Mouse (Mus musculus) G1E-ER4 (cell line): ENCODE results near the gene Gabrr1. TPM values are rescaled to one million over a fixed set of nuclear protein-coding genes. Genes with fewer than 3 reads are reported as not detected.

Experiments used
- GATA1 ChIP-seq: IDR thresholded peaks from one replicate; pipeline ENCODE4 v1.8.0; 2012; ENCODE audit warnings: low read length, inconsistent platforms
- polyA plus RNA-seq: library from polyadenylated mRNA; stranded (reverse); fragments of >175 nt; gene quantifications from 2 replicates; pipeline ENCODE4 v1.2.3, GENCODE M21; 2012

Gabrr1 gene
- polyA plus RNA-seq, 1 experiment, result not detected

GRCm38 (mm10) chr4:33189735-33190036, 57.4 kb downstream of the Gabrr1 start, which contains the start of gene Pm20d2:
Pm20d2 (minus strand) TSS chr4:33189737.
- no peak for TF ChIP-seq GATA1

GRCm38 (mm10) chr4:33198117-33198516, 65.8 kb downstream of the Gabrr1 start:
- no peak for TF ChIP-seq GATA1

GRCm38 (mm10) chr4:33204682-33205081, 72.4 kb downstream of the Gabrr1 start:
- no peak for TF ChIP-seq GATA1

- TF ChIP-seq GATA1, result no peak
Measured at GRCm38 (mm10) chr4:33207551-33207950, 75.2 kb downstream of the Gabrr1 start.

GRCm38 (mm10) chr4:33208881-33209841, 76.8 kb downstream of the Gabrr1 start, which contains the start of gene Srsf12:
Srsf12 (plus strand) TSS chr4:33208991.
- no peak for TF ChIP-seq GATA1

Other genes with a start within 250 kb of the Gabrr1 start
- 1.2 and 1.8 TPM in 2 replicates for gene Ankrd6, start 181.7 kb upstream of the Gabrr1 start, polyA plus RNA-seq
- gene Rragd, start 149.5 kb upstream of the Gabrr1 start, polyA plus RNA-seq, result 0.30 and 0.54 TPM in 2 replicates
- 29.1 and 33.2 TPM in 2 replicates for gene Ube2j1, start 101.1 kb upstream of the Gabrr1 start, polyA plus RNA-seq
- gene Gabrr2, start 69.5 kb upstream of the Gabrr1 start, polyA plus RNA-seq, result 0.06 TPM in 1 of 2 replicates, not detected in the other
- not detected in 2 replicates for gene Pm20d2, start 57.2 kb downstream of the Gabrr1 start, polyA plus RNA-seq
- not detected in 2 replicates for gene Srsf12, start 76.5 kb downstream of the Gabrr1 start, polyA plus RNA-seq
- 59.2 and 77.7 TPM in 2 replicates for gene Pnrc1, start 157.6 kb downstream of the Gabrr1 start, polyA plus RNA-seq
- 7.0 and 7.9 TPM in 2 replicates for gene Rngtt, start 177.8 kb downstream of the Gabrr1 start, polyA plus RNA-seq